Mouse (Mus musculus) testis, adult 2 months (tissue): ENCODE results near the gene Aatk.

Experiments
- CTCF ChIP-seq: fragments of 200-500 bp; IDR thresholded peaks from 2 replicates; pipeline ENCODE4 v1.5.1; 2012; ENCODE audit warnings: low read depth, mild to moderate bottlenecking, inconsistent platforms, low read length, moderate library complexity; ENCODE audit not compliant: control insufficient read depth, insufficient read depth, insufficient replicate concordance
- POLR2A ChIP-seq: fragments of 200-500 bp; IDR thresholded peaks from 2 replicates; pipeline ENCODE4 v1.6.1; 2012; ENCODE audit warnings: low read depth, mild to moderate bottlenecking, inconsistent platforms, low read length, moderate library complexity; ENCODE audit not compliant: control insufficient read depth

GRCm38 (mm10) chr11:119987876-119988275 lies 59.1 kb downstream of the Aatk start:
- TF ChIP-seq POLR2A (no peak), CTCF (no peak)
